Mouse (Mus musculus) liver, postnatal 0 days (tissue): ENCODE measurements around the gene Hoxd8.

ENCODE experiments used
- CTCF ChIP-seq: sonication (generic); IDR thresholded peaks from 2 replicates; pipeline ENCODE4 v1.5.1; 2016; ENCODE audit warnings: antibody characterized with exemption, low read depth
- EP300 ChIP-seq: IDR thresholded peaks from 2 replicates; pipeline ENCODE4 v1.6.1; 2016; ENCODE audit warnings: antibody characterized with exemption, low read depth, mild to moderate bottlenecking

- TF ChIP-seq CTCF (no peak), EP300 (no peak)
These were observed at the start of gene Hoxd8 for GRCm38 (mm10) chr2:74704393-74704998.
